Mouse (Mus musculus): ENCODE measurements around the gene Snx19. TPM values are rescaled to one million over a fixed set of nuclear protein-coding genes. Genes with fewer than 3 reads are reported as not detected.

Gene Snx19
- total RNA-seq (2023) = 10 to 100 TPM; 24.0 to 25.4 TPM

DNA sequence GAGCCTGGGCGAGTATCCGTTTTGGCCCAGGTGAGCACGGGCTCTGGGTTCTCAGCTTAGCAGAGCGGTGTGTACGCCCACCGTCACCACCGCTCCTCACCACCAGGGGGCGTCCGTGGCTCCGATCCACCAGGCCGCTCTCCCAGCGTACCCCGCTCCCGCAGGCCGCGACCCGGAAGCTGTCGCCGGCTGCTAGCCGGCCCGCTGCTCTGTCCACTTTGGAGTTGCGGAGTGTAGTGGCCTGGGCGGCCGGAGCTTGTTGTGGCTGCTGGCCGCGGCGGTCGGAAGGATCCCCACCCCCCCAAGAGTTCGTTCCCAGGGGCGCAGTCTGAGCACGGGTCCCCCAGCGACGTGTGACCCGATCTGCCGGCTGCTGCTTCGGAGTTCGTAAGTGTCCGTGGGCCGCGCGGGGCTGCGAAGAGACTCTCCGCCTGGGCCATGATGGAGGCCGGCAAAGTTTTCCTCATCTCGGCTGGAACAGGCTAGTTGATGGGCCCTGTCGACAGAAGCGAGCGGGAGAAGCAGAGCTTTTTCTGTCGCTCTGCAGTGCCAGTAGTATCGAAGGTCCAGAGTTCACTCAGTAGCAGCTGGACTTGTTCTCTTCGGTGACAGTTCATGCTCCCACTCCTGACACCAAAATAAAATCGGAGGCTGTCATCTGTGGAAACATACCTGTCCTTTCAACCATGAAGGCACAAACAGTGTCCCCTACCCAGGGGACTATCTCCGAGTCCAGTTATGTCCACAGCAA lies at the start of gene Snx19:
Gene Snx19, plus strand, starts transcription at position 227 of the 751 bp plus-strand sequence.

Data from T-cell, adult 66 days (primary cell).